Mouse (Mus musculus) monocyte, adult 2 months (primary cell): Measurements from ENCODE around the gene Cacnb4.

Source experiments
- DNase-seq, 2 experiments: peaks; one replicate each; pipeline ENCODE4 v3.0.0; 2022; ENCODE audit warnings: low spot score in 2 of 2, low read depth in 1 of 2

Cacnb4 gene

DNA sequence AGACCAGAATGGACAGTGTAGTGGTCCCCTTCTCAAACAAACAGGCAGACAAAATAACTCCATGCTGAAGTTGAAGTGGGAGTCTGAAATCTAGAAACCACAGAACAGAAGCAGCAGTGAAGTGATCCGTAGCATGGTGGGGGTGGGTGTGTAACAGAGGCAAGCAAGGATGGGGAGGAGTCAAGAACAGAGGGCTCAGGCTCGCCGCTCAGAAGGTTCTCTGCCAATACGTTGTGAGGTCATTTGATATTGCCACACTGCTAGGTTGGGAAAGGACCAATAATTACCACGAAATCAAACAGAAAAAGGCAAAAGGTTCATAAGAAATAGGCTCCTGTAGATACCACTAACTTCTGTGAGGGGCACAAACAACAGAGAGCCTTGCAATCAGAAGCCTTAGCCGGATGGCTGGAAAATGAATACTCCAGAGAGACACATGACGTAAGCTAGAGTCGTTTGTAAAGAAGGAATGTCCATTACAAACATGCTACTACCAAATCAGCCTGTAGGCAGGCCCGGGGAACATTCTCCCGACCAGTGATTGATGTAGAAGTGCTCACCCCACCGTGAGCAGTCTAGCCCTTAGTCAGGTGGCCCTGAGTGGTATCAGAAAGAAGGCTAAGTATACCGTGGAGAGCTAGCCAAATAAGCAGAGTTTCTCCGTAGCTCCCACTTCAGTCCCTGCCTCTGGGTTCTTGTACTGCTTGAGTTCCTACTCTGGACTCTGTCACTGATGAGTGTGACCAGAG is 199.7 kb downstream of the Cacnb4 start:
- no peak for DNase-seq

DNA sequence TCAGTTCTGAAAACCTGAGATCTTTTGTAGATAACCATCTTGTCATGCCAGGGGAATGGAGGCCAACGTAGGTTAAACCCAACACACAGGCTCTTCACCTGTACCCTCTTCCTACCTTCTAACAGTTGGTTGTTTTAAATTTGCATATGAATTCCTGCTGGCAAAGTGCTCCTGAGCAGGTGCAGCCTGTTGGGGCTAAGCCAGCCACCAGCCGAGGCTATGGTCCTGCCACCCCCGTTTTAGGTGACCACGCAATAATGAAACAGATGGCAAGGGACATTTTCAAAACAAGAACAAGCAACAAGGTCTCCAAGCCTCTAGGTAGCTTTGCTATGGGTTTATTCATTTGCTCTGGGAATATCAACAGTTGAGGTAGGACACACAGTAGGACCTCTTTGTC is 200.8 kb downstream of the Cacnb4 start:
- DNase-seq: no peak

DNA sequence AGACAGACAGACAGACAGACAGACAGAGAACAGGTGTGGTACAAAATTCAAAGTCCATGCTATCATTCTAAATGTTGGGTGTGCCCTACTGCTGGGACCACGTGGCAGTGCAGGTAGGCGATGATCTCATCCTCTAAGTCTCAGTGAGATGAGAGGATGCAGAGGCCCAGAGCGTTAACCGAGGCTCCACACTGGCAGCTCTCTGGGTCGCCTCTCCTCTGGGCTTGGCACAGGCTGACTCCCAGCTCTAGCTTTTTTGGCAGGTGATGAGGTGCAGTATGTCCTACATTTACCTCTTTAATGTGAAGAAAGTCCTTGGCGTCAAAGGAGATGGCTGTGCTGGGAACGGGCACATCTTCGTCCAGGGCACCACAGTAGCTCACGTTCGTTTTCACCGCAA is 202.1 kb downstream of the Cacnb4 start:
- no peak for DNase-seq

DNA sequence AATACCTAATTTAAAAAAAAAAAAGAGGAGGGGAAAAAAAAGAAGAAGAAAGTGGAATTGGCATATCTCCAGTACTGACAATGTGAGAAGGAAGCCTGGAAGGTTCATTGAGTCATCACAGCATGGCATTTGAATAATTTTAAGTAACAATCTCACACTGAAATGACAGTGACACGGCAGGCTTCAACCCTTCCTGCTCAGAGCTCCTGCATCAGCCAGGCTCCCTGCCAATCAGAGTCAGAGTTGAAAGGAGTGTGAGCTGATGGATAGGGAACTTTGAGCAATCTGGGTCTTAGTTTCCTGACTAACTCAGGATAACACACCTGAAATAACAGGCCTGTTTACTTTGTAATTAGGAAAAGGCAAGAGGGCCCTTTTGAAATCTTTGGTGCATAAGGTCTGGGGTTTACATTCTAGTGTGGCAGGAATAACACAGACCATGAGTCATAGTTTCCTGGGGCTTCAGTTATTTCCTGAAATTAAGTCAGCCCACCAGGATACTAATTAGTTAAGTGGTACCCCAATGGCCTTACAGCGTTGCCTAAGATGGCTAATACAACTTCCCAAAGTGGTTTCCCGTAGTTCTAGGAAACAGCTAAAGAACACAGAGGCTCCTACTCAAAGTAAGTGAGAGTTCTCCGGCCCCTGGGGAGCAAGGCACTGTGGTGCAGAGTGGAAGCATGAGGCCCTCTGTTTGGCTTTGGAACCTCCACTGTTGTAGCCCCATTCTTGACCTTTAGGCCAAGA is 204.9 kb downstream of the Cacnb4 start:
- DNase-seq: no peak

DNA sequence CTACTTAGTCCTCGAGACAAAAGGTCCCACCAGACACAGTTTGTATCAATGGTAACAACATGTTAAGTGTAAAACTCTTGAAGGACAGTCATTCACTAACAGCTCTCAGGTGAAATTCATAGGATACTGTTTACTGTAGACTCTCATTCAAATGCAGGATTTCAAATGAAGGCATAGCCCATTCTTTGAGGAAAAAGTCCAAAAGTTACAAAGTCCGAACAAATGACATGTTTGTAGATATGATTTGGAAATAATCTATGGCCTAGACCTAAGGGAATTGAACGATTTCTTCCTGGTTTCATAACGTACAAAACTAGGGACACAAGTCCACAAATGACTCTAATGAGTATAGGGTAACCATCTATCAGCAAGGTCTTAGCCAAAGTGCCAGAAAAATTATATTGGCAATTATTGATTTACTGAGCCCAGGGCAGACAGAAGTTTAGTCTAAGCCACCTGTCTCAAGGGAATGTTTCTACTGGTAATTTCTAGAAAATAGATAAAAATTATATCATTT is 206.5 kb downstream of the Cacnb4 start:
- no peak for DNase-seq

DNA sequence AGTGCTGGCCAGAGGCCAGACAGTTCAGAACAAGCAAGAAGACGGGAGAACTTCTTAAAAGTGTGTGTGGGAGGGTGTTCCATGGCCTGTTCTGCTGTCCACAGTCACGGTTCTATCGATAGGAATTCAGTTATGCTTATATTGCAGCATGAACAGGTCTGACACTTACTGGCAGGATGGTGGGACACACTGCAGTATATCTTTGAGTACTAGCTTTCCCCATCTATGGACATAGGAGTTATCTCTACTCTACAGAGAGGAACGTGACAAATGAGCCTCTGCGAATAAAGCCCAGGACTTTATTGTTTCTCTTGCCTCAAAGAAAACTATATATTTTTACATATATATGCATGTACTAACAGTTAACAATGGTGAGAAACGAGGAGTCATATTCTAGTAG is 209.0 kb downstream of the Cacnb4 start:
- DNase-seq: no peak

DNA sequence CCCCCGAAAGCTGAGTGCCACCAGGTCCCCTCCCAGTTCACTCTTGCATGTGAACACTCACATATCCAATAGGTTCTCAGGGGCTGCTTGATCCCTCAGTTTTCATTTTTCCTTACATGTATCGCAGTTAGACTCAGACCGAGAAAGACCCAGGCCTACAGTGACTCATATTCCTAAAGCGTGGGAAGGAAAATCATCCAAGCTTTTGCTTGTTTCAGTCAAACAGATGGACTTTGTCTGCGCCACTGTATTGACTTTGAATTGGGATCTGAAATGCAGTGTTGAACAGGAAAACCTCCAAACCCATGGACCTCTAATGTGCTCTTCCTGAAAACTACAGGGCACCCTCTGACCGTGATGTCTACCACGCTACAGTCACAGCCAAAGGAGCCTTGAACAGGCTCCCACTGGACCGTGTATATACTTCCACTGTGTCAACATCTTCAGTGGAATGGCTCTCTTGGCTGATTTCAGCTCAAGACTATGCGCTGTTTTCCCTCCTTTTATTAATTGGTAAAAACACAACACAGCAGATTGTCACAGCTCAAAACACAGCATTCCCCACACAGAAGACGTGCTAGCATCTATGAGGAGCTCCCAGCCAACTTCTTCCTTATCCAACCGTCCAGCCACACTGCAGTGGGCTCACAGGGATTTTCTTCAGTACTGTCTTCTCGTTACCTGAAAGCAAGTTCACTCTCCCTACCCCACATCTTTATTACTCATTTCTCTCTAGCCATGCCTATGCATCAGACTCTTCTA is 215.2 kb downstream of the Cacnb4 start:
- DNase-seq: no peak

DNA sequence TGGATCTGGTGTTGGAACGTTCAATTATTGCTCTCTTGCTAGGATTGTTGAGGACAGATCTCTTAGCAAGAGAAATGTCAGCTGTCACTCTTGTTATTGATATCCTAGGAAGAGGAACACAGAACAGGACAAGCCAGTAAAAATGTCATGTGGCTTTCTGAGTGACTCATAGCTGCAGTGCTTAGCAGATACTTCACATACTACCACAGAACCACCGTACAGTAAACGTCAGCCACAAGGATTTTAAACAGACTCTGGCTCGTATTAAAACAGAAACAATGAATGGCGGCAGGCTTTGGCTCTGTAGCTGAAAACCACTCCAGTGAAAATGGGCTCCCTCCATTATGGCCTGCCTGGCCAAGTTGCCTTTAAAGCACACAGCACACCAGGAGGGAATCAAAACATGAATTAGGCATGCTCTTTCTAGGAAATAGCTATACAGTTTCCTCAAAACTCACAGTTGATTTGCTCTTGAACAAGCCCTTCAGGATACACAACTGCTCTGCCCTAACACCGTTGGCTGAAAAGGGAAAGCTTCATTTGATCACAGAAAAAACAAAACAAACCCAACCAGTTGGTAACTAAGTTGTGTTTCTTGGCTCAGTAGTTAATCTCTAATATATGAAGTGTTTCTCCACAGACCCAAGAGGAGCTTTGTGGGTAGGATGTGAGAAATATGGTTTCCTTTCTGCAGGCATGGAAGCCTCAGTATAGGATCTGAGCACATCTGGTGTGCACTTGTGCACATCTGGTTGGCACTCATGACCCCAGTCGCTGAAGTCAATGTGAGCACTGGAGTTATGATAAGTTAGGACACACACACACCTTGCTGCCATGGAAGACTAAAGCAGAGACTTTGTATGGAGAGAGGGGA is 220.8 kb downstream of the Cacnb4 start:
- no peak for DNase-seq

DNA sequence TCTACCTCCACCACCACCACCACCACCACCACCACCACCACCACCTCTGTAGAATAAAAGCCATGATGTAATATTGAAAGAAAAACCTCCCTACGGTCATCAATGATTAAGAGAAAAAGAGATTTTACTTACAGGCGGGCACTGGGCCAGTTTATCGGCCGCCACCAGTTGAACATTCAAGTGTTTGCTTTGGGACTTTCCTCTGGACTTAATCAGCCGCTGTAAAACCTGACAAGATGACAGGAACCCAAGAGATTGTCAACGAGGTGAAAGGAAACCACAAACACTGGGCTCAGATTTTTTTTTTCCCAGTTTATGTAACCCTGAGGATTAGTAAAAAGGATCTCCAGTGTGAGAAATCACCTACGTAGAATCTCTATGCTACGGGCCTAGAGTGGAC is 226.8 kb downstream of the Cacnb4 start:
- no peak for DNase-seq

DNA sequence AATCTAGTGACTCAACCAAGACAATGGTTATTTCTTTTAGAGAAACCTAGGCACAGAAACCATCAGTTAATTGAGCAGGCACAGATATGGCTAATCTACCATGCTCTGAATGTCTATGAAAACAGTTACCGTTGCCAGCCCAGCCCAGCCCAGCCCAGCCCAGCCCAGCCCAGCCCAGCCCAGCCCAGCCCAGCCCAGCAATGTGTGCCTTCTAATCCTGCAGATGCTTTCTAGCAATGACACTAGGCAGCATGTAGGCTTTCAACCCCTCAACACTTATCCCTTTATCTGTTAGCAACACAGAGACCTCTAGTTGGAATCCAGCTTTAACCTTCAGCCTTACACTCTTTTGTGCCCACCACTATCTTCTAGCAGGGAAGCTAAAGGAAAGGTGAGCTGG is 227.7 kb downstream of the Cacnb4 start:
- no peak for DNase-seq

DNA sequence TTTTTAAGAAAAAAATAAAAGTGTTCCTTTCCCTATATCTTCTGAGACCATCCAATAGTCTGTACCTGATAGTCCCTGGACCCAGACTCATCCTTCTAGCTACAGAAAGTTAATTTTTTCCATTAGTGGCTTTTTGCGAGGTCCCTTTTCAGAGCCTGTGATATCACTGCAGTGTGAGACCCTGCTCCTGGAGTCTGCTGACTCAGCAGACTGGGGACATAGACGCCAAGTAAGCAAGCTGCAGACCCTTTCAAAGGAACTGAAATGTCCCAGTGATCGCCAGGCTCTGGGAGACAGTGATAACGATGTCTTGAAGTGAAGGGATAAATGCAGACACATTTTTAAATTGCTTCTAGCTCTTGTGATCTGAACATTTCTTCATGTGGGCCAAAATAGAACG is 230.0 kb downstream of the Cacnb4 start:
- DNase-seq: no peak

DNA sequence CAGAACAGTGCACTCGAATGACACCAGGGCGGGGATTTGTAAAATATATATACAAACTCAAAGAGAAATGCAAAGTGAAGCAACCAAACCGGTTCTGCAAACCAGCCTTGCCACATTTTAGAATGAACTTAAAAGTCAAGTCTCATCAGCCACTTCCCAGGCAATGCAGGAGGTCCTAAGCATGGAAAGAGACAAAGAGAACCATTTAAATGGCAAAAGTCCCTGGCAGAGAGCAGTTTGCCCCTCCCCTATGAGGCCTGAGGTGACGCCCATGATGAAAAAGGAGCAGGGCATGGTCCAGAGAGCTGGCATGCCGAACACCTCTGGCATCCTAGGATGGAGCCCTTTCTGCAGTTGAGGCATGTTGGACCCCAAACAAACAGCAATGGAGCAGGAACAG is 234.5 kb downstream of the Cacnb4 start:
- DNase-seq: no peak

DNA sequence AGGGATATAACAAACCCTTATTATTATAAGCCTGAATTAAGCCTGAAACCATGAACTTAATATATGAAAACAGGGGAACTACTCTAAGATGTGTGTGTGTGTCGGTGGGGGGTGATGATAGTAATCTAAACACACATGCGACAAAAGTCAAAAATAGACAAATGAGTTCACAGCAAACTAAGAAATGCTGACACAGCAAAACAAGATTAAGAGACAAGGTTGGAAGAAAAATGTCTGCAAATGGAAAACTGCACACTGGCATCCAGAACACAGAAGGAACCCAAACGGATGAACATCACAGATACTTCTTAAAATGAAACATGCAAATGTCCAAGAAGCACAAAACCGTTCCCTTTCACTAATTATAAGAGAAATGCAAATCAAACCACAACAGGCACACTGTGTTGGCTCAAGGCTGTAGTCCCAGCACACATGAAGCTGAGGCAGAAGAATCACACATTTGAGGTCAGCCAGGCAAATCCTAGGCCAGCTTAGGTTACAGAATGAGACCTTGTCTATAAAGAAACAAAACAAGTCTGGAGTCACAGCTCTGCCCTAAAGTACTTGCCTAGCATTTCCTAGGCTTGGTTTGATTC is 236.1 kb downstream of the Cacnb4 start:
- no peak for DNase-seq

DNA sequence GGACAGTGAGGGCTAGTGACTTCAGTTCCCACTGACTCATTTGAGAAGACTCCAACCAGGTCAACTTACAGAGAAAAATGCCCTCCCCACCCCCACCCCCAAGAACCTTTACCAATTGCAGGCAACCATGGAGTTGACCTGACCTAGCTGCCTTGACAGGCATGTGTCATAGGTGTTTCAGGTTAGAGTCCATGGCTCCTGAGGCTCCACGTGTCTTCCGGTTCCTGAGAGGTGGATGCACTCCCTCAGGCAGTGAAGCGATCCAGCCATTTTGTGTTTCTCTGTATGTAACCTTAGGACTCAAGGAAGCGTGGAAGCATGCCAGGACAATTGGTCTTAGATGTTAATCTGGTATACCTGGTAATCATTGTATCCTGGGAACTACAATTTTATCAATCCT is 238.2 kb downstream of the Cacnb4 start:
- no peak for DNase-seq

DNA sequence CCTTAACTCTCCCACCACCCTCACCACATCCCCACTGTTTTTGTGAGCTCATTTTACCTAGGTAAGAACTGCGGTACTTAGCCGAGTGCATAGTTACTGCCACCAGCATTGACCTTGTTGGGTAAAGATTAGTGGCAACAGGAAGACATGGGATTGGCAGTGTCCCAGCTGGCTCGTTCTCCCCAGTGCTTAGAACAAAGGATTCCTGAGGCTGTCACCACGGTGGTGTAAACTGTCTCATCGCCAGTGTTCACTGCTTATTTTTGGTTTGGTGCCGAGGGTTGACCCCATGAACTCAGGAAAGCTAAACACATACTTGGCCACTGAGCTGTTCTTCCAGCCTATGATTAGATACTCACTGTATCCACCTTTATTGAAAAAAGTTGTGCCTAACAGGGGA is 238.6 kb downstream of the Cacnb4 start:
- DNase-seq: no peak

DNA sequence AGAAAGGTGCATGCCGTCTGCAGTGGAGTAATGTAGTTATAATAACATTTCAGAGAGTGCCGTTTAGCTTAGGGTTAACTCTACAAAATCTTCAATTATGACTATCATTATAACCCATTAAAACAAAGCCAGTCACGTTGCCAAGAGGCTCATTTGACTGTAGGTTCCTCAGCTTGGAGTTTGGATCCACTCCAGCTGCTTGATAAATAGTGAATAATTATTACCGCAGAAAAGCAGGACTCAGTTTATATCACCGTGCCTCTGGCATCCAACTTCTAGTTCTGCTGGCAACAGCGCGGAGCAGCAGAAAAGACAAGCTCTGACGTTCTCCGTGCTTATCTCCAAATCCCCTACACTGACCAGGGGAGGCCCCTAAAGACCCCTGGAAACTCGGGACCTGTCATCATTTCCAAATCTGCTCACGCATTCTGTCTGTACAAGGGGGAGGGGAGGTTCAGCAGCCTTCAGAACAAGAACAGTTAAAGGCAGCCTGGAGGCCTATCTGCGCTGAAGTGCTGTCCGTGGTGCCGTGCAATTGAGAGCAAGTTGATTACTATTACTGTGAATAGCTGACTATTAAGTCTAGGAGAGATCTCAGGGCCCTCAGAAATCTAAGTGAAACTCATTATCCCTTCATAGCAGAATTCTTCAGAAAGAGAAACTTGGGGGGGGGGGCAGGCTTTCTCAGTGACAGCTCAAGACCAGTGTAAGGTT is 240.6 kb downstream of the Cacnb4 start:
- no peak for DNase-seq

DNA sequence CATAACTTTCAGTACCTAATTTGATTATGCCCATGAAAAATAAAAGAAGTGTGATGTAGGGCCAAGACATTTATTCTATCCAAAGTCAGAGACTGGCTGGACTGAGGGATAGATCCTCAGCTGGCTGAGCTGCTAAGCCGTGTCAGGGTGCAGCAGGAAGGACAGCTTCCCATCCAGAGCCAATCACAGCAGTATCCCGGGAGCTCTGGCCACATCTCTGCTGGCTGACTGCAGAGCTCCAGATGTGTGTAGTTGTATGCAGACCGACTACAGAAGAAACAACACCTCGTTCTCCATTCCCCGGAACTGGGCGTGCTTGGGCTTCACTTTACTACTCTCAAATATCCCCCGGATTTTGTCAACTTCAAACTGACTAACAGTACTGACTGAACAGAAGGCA is 243.3 kb downstream of the Cacnb4 start:
- DNase-seq: no peak

DNA sequence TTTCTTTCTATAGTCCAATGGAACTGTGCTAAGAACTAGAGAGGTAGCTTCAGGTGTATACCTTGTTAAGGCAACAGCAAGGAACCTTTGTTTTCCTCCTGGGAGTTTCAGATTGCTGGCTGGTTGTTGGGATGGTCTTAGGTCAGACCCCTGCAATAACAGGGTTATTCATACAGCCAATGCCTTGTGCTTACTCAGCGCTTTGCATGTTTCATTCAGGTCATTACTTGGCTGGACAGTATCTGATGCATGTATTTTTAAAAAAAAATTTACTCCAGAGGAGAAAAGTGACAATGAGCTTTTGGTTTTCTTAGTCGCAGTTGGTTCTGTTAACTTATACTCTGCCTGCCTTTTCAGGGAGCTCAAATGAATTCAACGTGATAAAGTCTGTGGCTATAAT is 249.2 kb downstream of the Cacnb4 start:
- DNase-seq: no peak

DNA sequence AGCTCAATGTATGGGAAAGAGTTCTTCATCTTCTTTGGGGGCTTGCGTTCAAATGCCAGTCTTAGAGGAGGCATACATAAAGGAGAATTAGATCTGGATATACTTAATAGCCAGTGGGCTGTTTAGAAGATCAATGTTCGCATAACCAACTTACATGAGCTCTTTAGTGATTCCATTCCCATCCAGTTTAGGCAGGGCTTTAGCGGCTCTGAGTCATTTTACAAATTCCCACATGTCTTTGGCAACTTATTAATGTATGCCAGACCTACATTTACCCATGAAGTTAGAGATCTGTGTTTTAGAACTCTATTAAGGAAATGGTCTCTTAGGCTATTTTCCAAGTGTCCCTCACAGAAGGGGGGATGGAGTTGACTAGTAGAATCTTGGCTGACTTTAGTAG is 250.6 kb downstream of the Cacnb4 start:
- DNase-seq: no peak

DNA sequence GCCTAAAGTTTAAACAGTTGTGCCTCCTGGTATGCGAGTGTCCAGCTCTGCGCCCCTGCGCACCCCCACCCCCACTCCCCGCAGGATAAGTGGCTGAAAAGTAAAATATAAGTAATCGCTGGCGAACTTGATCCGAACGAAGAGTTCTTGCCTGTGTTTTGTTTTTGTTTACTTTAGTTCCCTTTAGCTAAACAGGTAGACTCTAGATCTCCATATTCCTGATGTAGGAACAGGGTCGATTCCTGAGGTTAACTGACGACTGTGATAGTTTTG is 251.2 kb downstream of the Cacnb4 start:
- no peak for DNase-seq
